ENCODE assay signal across 9 mouse cellular contexts in genomic region chr6:22802399-22803092, GRCm38 (mm10).
DNase-seq lines count a peak whose midpoint lies in the region; ATAC-seq and TF ChIP-seq lines count a peak whose summit lies in the region.
"Had no signal": no experiment of that assay in that cellular context is flagged by ENCODE, and none has a peak within 500 bp of the region (broad histone marks: within the 10 kb centered on the region; RNA-seq: fewer than 3 reads in every experiment).

No protein-coding gene starts in this region.

- H3K4me2 ChIP-seq in embryonic facial prominence, embryonic 15.5 days (replicated peaks): no peak overlapping the region
- H3K4me2 ChIP-seq in heart, embryonic 12.5 days: no peak overlapping the region

- no peaks in the 10 kb centered on the region for H3K4me1 ChIP-seq in embryonic facial prominence, embryonic 15.5 days
- no peaks in the 10 kb centered on the region for H3K4me1 ChIP-seq in heart, embryonic 12.5 days (replicated peaks)
- H3K4me1 ChIP-seq: limb, embryonic 10.5 days had no signal

- TF ChIP-seq CTCF in left cerebral cortex, adult 2 months (IDR thresholded peaks at IDR 0.05): peak; percentile 19

- H3K9me3 ChIP-seq in embryonic facial prominence, embryonic 15.5 days (replicated peaks): no peaks in the 10 kb centered on the region
- no peaks in the 10 kb centered on the region for H3K9me3 ChIP-seq in heart, embryonic 12.5 days (replicated peaks)
- H3K9me3 ChIP-seq: limb, embryonic 10.5 days had no signal

- no peak for DNase-seq in left cerebral cortex, adult 2 months (ENCODE audit: extremely low spot score in 1 of 2, low spot score in 2 of 2)
- no peak for DNase-seq in left cerebral cortex, postnatal 10 days (ENCODE audit: extremely low spot score in 1 of 2, low spot score in 2 of 2)
- DNase-seq in adrenal gland, adult (ENCODE audit: inconsistent age in 2 of 2, low spot score in 1 of 2): peak; percentile 76 to 92
- DNase-seq in left cerebral cortex, postnatal 25 days (ENCODE audit: low spot score in 2 of 2): no peak
- DNase-seq in B cell, adult 2 months: no peak

- no peak overlapping the region for H3K9ac ChIP-seq in embryonic facial prominence, embryonic 15.5 days
- no peak overlapping the region for H3K9ac ChIP-seq in heart, embryonic 12.5 days

- no peaks in the 10 kb centered on the region for H3K27me3 ChIP-seq in embryonic facial prominence, embryonic 15.5 days
- no peaks in the 10 kb centered on the region for H3K27me3 ChIP-seq in heart, embryonic 12.5 days (replicated peaks)

- H3K36me3 ChIP-seq in embryonic facial prominence, embryonic 15.5 days: no peaks in the 10 kb centered on the region
- H3K36me3 ChIP-seq in heart, embryonic 12.5 days: no peaks in the 10 kb centered on the region
- H3K36me3 ChIP-seq: limb, embryonic 10.5 days had no signal

- H3K27ac ChIP-seq in left cerebral cortex, adult 2 months: no peak overlapping the region
- H3K27ac ChIP-seq in embryonic facial prominence, embryonic 15.5 days (replicated peaks): no peak overlapping the region
- H3K27ac ChIP-seq in heart, embryonic 12.5 days (ENCODE audit: poor library complexity, severe bottlenecking): no peak overlapping the region
- H3K27ac ChIP-seq: limb, embryonic 10.5 days had no signal

- WGBS in embryonic facial prominence, embryonic 15.5 days: 53% methylated on average over 12 of the region's 12 CpGs
- 59% methylated on average over 12 of the region's 12 CpGs for WGBS in heart, embryonic 12.5 days

- intact Hi-C loops in left cerebral cortex, adult 2 months (cut with DNase I): no loop called here
- intact Hi-C loops in left cerebral cortex, postnatal 10 days (cut with DNase I): no loop called here
- intact Hi-C loops in left cerebral cortex, postnatal 25 days (cut with DNase I): no loop called here

- no peak overlapping the region for H3K4me3 ChIP-seq in left cerebral cortex, adult 2 months
- no peak overlapping the region for H3K4me3 ChIP-seq in embryonic facial prominence, embryonic 15.5 days (replicated peaks)
- no peak overlapping the region for H3K4me3 ChIP-seq in heart, embryonic 12.5 days
- H3K4me3 ChIP-seq: limb, embryonic 10.5 days had no signal

- ATAC-seq in embryonic facial prominence, embryonic 15.5 days (ENCODE audit: insufficient number of reproducible peaks, low FRiP score, low TSS enrichment, low read depth): 0 out of 2 replicates have a peak, but pooled peaks have one; percentile 60
- ATAC-seq in megakaryocyte progenitor cell, adult 5-6 weeks (replicated peaks; ENCODE audit: poor library complexity): peak; percentile 44
- no peak for ATAC-seq in heart, embryonic 12.5 days (ENCODE audit: insufficient number of reproducible peaks, low FRiP score)

Comparison
In these comparisons a context has a peak if more than half of its experiments do, and no peak if none do; other contexts are left out.
1. DNase-seq: peak in adrenal gland, adult (2 of 2); none in left cerebral cortex, adult 2 months (0 of 2), left cerebral cortex, postnatal 10 days (0 of 2), left cerebral cortex, postnatal 25 days (0 of 2) and B cell, adult 2 months (0 of 2).